Mouse (Mus musculus): ENCODE measurements at regions not wholly inside any gene's neighbourhood (a gene's known extent, or its start where the extent isn't known, plus 50 kb on each side); places are given as distances from the start of the nearest gene placed in this dataset.

DNA sequence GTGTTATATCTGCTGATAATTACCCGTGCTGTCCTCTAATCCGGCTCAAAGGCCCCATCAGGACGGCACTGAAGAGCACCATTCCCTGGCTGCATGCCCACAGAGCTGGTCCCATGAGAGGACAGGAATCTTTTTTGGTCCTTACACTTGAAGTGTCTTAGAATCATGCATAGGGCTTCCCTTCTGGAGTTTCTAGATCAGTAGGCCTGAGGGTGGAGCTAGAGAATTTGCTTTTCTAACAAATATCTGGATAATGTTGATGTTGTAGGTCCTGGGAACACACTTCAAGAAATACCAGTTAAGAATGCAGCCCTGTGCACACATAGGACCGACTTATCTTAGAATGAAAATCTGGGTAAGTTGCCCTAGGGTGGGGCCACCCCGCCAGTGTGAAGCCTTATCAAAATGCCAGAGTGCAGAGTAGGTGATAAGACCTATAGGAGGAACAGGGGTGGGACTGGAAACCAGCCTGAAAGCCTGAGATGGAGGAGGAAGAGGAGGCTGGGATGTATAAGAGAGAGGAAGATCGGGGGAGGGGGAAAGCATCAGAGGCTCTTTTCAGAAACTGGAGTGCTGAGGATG lies 111.2 kb downstream of the Bdh1 start:
- no peak for TF ChIP-seq POLR2A (IDR thresholded peaks at IDR 0.05; ENCODE audit: borderline replicate concordance, extremely low read depth, insufficient read depth, insufficient read length, poor library complexity, severe bottlenecking)
- no peak for TF ChIP-seq CTCF (IDR thresholded peaks at IDR 0.05; ENCODE audit: borderline replicate concordance, extremely low read depth, insufficient read depth, insufficient read length)
